Comparison of ENCODE assay signal across 8 mouse cellular contexts in genomic region chr10:8518141-8519013, GRCm38 (mm10). TPM values are rescaled to one million over a fixed set of nuclear protein-coding genes. Genes with fewer than 3 reads are reported as not detected.
A peak's percentile ranks its signal among the peaks of the same experiment; 100 is the strongest.
DNase-seq lines count a peak whose midpoint lies in the region; ATAC-seq and TF ChIP-seq lines count a peak whose summit lies in the region.

Gene Ust, minus strand, starts transcription at chr10:8518825.

- H3K9me3 ChIP-seq in forebrain, embryonic 14.5 days (replicated peaks; ENCODE audit: control insufficient read depth, low read length) = no peaks in the 10 kb centered on the region
- 0 out of 2 replicates have a peak, but pooled peaks cover 5% of the 10 kb centered on the region for H3K9me3 ChIP-seq in heart, postnatal 0 days (replicated peaks; ENCODE audit: control insufficient read depth, low read length)
- no peaks in the 10 kb centered on the region for H3K9me3 ChIP-seq in liver, postnatal 0 days (ENCODE audit: low read length)
- 0 out of 2 replicates have a peak, but pooled peaks cover 4% of the 10 kb centered on the region for H3K9me3 ChIP-seq in neural tube, embryonic 13.5 days

- TF ChIP-seq EP300 in heart, postnatal 0 days (IDR thresholded peaks at IDR 0.05; ENCODE audit: low read depth) = no peak
- TF ChIP-seq EP300 in liver, postnatal 0 days (IDR thresholded peaks at IDR 0.05; ENCODE audit: low read depth) = no peak

- H3K27ac ChIP-seq in brown adipose tissue, adult 24 weeks (replicated peaks; ENCODE audit: low read depth, low read length) = peak within 1 kb of the TSS; percentile 69
- no peak within 1 kb of the TSS for H3K27ac ChIP-seq in forebrain, embryonic 14.5 days (ENCODE audit: low read depth, low read length)
- no peak within 1 kb of the TSS for H3K27ac ChIP-seq in heart, postnatal 0 days (ENCODE audit: low read depth)
- peak within 1 kb of the TSS; percentile 57 for H3K27ac ChIP-seq in liver, postnatal 0 days (ENCODE audit: low read depth)
- H3K27ac ChIP-seq in neural tube, embryonic 13.5 days (replicated peaks) = peak within 1 kb of the TSS; percentile 54; the same call in 1 of the 2 replicates

- peak within 1 kb of the TSS; percentile 78 for H3K9ac ChIP-seq in forebrain, embryonic 14.5 days (ENCODE audit: low read length)
- peak within 1 kb of the TSS; percentile 65 for H3K9ac ChIP-seq in heart, postnatal 0 days (replicated peaks; ENCODE audit: low read depth, low read length)
- peak within 1 kb of the TSS; percentile 57 for H3K9ac ChIP-seq in liver, postnatal 0 days (replicated peaks)
- peak within 1 kb of the TSS; percentile 82 for H3K9ac ChIP-seq in neural tube, embryonic 13.5 days

- WGBS in forebrain, embryonic 14.5 days = under 1% methylated on average over 45 of the region's 78 CpGs
- WGBS in heart, postnatal 0 days = under 1% methylated on average over 74 of the region's 78 CpGs
- WGBS in liver, postnatal 0 days (ENCODE audit: insufficient replicate concordance) = 1% methylated on average over 33 of the region's 78 CpGs
- under 1% methylated on average over 68 of the region's 78 CpGs for WGBS in neural tube, embryonic 13.5 days

- ATAC-seq in CD4-positive, CD25-positive, alpha-beta regulatory T cell, adult 4 months = peak; percentile 60
- peak; percentile 85 for ATAC-seq in forebrain, embryonic 14.5 days
- ATAC-seq in heart, postnatal 0 days (ENCODE audit: insufficient read depth, low read depth) = peak; percentile 88
- peak; percentile 66 for ATAC-seq in liver, postnatal 0 days
- ATAC-seq in neural tube, embryonic 13.5 days (ENCODE audit: low read depth) = peak; percentile 90

- H3K36me3 ChIP-seq in forebrain, embryonic 14.5 days (ENCODE audit: control insufficient read depth, insufficient read depth, low read length) = no peaks in the 10 kb centered on the region
- no peaks in the 10 kb centered on the region for H3K36me3 ChIP-seq in heart, postnatal 0 days (replicated peaks; ENCODE audit: control insufficient read depth, insufficient read depth, low read length)
- no peaks in the 10 kb centered on the region for H3K36me3 ChIP-seq in liver, postnatal 0 days (replicated peaks; ENCODE audit: insufficient read depth, low read length)
- 0 out of 2 replicates have a peak, but pooled peaks cover 4% of the 10 kb centered on the region for H3K36me3 ChIP-seq in neural tube, embryonic 13.5 days

- H3K4me2 ChIP-seq in forebrain, embryonic 14.5 days (ENCODE audit: low read length) = peak within 1 kb of the TSS; percentile 94
- H3K4me2 ChIP-seq in heart, postnatal 0 days (ENCODE audit: low read depth, low read length) = peak within 1 kb of the TSS; percentile 86
- H3K4me2 ChIP-seq in liver, postnatal 0 days (ENCODE audit: low read depth, low read length) = peak within 1 kb of the TSS; percentile 83
- peak within 1 kb of the TSS; percentile 93 for H3K4me2 ChIP-seq in neural tube, embryonic 13.5 days

- H3K27me3 ChIP-seq in forebrain, embryonic 14.5 days (replicated peaks; ENCODE audit: control insufficient read depth, insufficient read depth, low read length) = 0 out of 2 replicates have a peak, but pooled peaks cover 12% of the 10 kb centered on the region
- H3K27me3 ChIP-seq in heart, postnatal 0 days (ENCODE audit: control insufficient read depth, insufficient read depth, low read length) = peaks cover 22% of the 10 kb centered on the region
- H3K27me3 ChIP-seq in liver, postnatal 0 days (ENCODE audit: insufficient read depth, low read length) = peaks cover 31% of the 10 kb centered on the region
- peaks cover 16% of the 10 kb centered on the region; the same call in 1 of the 2 replicates for H3K27me3 ChIP-seq in neural tube, embryonic 13.5 days

- DNase-seq in forebrain, embryonic 14.5 days (ENCODE audit: low spot score) = peak; percentile 80
- peak; percentile 78 for DNase-seq in heart, postnatal 0 days (ENCODE audit: low spot score)
- DNase-seq in kidney, postnatal 25 days = peak; percentile 70 to 86
- DNase-seq in liver, postnatal 0 days = peak; percentile 65
- DNase-seq in testis, postnatal 10 days (ENCODE audit: low spot score) = peak; percentile 81

- no peak for TF ChIP-seq CTCF in heart, postnatal 0 days (IDR thresholded peaks at IDR 0.05; ENCODE audit: low read depth)
- TF ChIP-seq CTCF in liver, postnatal 0 days (IDR thresholded peaks at IDR 0.05; ENCODE audit: low read depth) = no peak

- H3K4me3 ChIP-seq in brown adipose tissue, adult 24 weeks (ENCODE audit: insufficient read depth, low read depth, low read length) = peak within 1 kb of the TSS; percentile 88
- peak within 1 kb of the TSS; percentile 74 for H3K4me3 ChIP-seq in forebrain, embryonic 14.5 days (ENCODE audit: low read depth, low read length)
- peak within 1 kb of the TSS; percentile 76 for H3K4me3 ChIP-seq in heart, postnatal 0 days (ENCODE audit: low read depth, low read length)
- peak within 1 kb of the TSS; percentile 64 for H3K4me3 ChIP-seq in liver, postnatal 0 days (ENCODE audit: low read depth, low read length)
- H3K4me3 ChIP-seq in neural tube, embryonic 13.5 days = peak within 1 kb of the TSS; percentile 90

- peaks cover 3% of the 10 kb centered on the region; the same call in 1 of the 2 replicates for H3K4me1 ChIP-seq in brown adipose tissue, adult 24 weeks (ENCODE audit: control insufficient read depth, insufficient read depth, insufficient read length, low read length)
- peaks cover 3% of the 10 kb centered on the region; the same call in 1 of the 2 replicates for H3K4me1 ChIP-seq in forebrain, embryonic 14.5 days (ENCODE audit: control insufficient read depth, insufficient read depth, low read length)
- 0 out of 2 replicates have a peak, but pooled peaks cover 5% of the 10 kb centered on the region for H3K4me1 ChIP-seq in heart, postnatal 0 days (ENCODE audit: control insufficient read depth, insufficient read depth)
- H3K4me1 ChIP-seq in liver, postnatal 0 days (ENCODE audit: insufficient read depth) = peaks cover 3% of the 10 kb centered on the region; the same call in 1 of the 2 replicates
- H3K4me1 ChIP-seq in neural tube, embryonic 13.5 days (replicated peaks) = peaks cover 32% of the 10 kb centered on the region

RNA-seq across cellular contexts. Expression of gene Ust, which starts in this region (rescaled TPM):
- polyA plus RNA-seq in CD4-positive, CD25-positive, alpha-beta regulatory T cell, adult 4 months (2017; shearing (Covaris generic)) = under 1 TPM; 0.44 to 0.63 TPM
- polyA plus RNA-seq in brown adipose tissue, adult 24 weeks (2012; ENCODE audit: insufficient read depth, insufficient read length, missing spikeins) = 6.3 and 6.5 TPM in 2 replicates
- polyA plus RNA-seq in forebrain, embryonic 14.5 days (2014; fragmentation: Nextera tagmentation; extraction: Ambion mirVana) = 5.8 and 6.8 TPM in 2 replicates
- 1.2 and 1.7 TPM in 2 replicates for total RNA-seq in heart, postnatal 0 days (2014; rRNA removed; ENCODE audit: low replicate concordance)
- 0.93 and 1.1 TPM in 2 replicates for polyA plus RNA-seq in heart, postnatal 0 days (2015; fragmentation: Nextera tagmentation; extraction: Ambion mirVana)
- polyA plus RNA-seq in liver, postnatal 0 days (2015; fragmentation: Nextera tagmentation; extraction: Ambion mirVana) = 0.52 and 0.63 TPM in 2 replicates
- polyA plus RNA-seq in neural tube, embryonic 13.5 days (2015; fragmentation: Nextera tagmentation; extraction: Ambion mirVana) = 7.1 and 7.3 TPM in 2 replicates

Comparison
In these comparisons a context has a peak if more than half of its experiments do, and no peak if none do; other contexts are left out.
1. Peak in ATAC-seq in CD4-positive, CD25-positive, alpha-beta regulatory T cell, adult 4 months; RNA of the gene not detected or under 1 TPM.
2. Peak in DNase-seq, ATAC-seq, H3K4me3 ChIP-seq, H3K27ac ChIP-seq, H3K9ac ChIP-seq and H3K4me2 ChIP-seq in liver, postnatal 0 days; RNA of the gene not detected or under 1 TPM.
3. H3K27ac ChIP-seq: peak in brown adipose tissue, adult 24 weeks (single experiment) and neural tube, embryonic 13.5 days (single experiment); none in forebrain, embryonic 14.5 days (single experiment) and heart, postnatal 0 days (single experiment).
4. Peak in every context shown above with its lines, with median percentiles within 50 percentile points of each other: ATAC-seq, H3K4me3 ChIP-seq, DNase-seq, H3K4me2 ChIP-seq and H3K9ac ChIP-seq.